Mouse (Mus musculus) cortical plate, adult 2 months (tissue): ENCODE results near the gene Nemf.

Experiments
- CTCF ChIP-seq: fragments of 200-500 bp; IDR thresholded peaks from 2 replicates; pipeline ENCODE4 v1.5.1; 2011; ENCODE audit warnings: mild to moderate bottlenecking, control low read depth, low read length; ENCODE audit not compliant: insufficient read depth; ENCODE audit errors: extremely low read depth
- POLR2A ChIP-seq: fragments of 200-500 bp; IDR thresholded peaks from 2 replicates; pipeline ENCODE4 v1.6.1; 2011; ENCODE audit warnings: mild to moderate bottlenecking, low read length, control low read depth; ENCODE audit not compliant: insufficient read depth; ENCODE audit errors: extremely low read depth

DNA sequence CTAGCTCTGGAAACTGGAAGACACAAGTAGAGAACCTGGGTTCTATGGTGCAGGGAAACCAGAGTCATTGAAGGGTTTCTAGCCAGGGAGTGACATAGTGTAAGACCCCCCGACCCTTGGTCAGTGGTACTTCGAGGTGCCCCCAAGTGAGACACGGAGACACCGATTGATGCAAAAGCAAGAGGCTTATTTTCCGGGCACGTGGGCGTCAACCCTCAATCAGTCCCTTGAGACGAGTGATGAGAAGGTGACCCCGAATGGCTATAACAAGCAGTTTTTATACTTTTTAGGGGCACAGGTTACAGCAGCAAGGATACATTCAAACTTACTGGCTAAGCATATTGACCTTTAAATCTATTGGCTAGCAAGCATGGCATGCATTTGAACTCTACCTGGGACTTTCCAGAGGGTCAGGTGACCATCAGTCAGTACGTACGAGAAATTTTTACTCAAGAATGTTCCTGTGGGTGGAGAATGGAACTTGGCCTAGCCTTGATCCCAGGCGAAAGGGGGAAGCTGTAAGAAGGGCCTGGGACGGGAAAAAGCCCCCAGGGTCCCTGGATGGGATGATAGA lies 45.7 kb upstream of the Nemf start:
- no peak for TF ChIP-seq CTCF
- no peak for TF ChIP-seq POLR2A
